Mouse (Mus musculus) cortical plate, adult 2 months (tissue): ENCODE data around the gene Sufu. TPM values are rescaled to one million over a fixed set of nuclear protein-coding genes. Genes with fewer than 3 reads are reported as not detected.
A peak's percentile ranks its signal among the peaks of the same experiment; 100 is the strongest.

Experiments used
- H3K27ac ChIP-seq: fragments of 200-500 bp; 2 replicates; pipeline ENCODE4 v1.5.1; 2012; ENCODE audit warnings: low read length, control low read depth, inconsistent platforms; ENCODE audit not compliant: insufficient read depth
- H3K4me1 ChIP-seq: fragments of 200-500 bp; 2 replicates; pipeline ENCODE4 v1.6.1; 2011; ENCODE audit warnings: low read length; ENCODE audit not compliant: control insufficient read depth, insufficient read depth
- H3K4me3 ChIP-seq: fragments of 200-500 bp; 2 replicates; pipeline ENCODE4 v1.5.1; 2011; ENCODE audit warnings: mild to moderate bottlenecking, low read length, control low read depth; ENCODE audit not compliant: insufficient read depth
- CTCF ChIP-seq: fragments of 200-500 bp; IDR thresholded peaks from 2 replicates; pipeline ENCODE4 v1.5.1; 2011; ENCODE audit warnings: mild to moderate bottlenecking, control low read depth, low read length; ENCODE audit not compliant: insufficient read depth; ENCODE audit errors: extremely low read depth
- POLR2A ChIP-seq: fragments of 200-500 bp; IDR thresholded peaks from 2 replicates; pipeline ENCODE4 v1.6.1; 2011; ENCODE audit warnings: mild to moderate bottlenecking, low read length, control low read depth; ENCODE audit not compliant: insufficient read depth; ENCODE audit errors: extremely low read depth
- polyA plus RNA-seq: library from polyadenylated mRNA; depleted of rRNA; stranded (reverse); fragments of >200 nt; gene quantifications from 2 replicates; pipeline ENCODE4 v1.2.3, GENCODE M21; 2012

Sufu gene
- polyA plus RNA-seq, 1 experiment = 9.5 TPM

GRCm38 (mm10) chr19:46500581-46501341 is 104.1 kb downstream of the Sufu start:
- Histone ChIP-seq H3K4me1 (peaks cover 6% of the 10 kb centered on the region), H3K27ac (peak overlapping the region; percentile 99), H3K4me3 (peak overlapping the region; percentile 84)
- TF ChIP-seq CTCF = no peak
- no peak for TF ChIP-seq POLR2A

- peak; percentile 52; the same call in 1 of the 2 replicates for TF ChIP-seq POLR2A
- no peak for TF ChIP-seq CTCF
- Histone ChIP-seq H3K4me1 (peaks cover 11% of the 10 kb centered on the region), H3K27ac (peak within 1 kb of the TSS; percentile 100), H3K4me3 (peak within 1 kb of the TSS; percentile 84)
Observed at GRCm38 (mm10) chr19:46501401-46502068, 104.8 kb downstream of the Sufu start, which contains the start of gene Trim8. Gene Trim8, plus strand, starts transcription at chr19:46501702.

GRCm38 (mm10) chr19:46502069-46502455 is 105.4 kb downstream of the Sufu start:
- no peak for TF ChIP-seq CTCF
- TF ChIP-seq POLR2A = no peak
- Histone ChIP-seq H3K4me3 (peak overlapping the region; percentile 84), H3K4me1 (peaks cover 14% of the 10 kb centered on the region), H3K27ac (peak overlapping the region; percentile 100)

GRCm38 (mm10) chr19:46502471-46503166 is 105.9 kb downstream of the Sufu start:
- TF ChIP-seq CTCF (no peak), POLR2A (peak; percentile 39; the same call in 1 of the 2 replicates)
- H3K4me1 ChIP-seq = peaks cover 14% of the 10 kb centered on the region
- peak overlapping the region; percentile 84 for H3K4me3 ChIP-seq

GRCm38 (mm10) chr19:46503351-46504084 is 106.8 kb downstream of the Sufu start:
- TF ChIP-seq POLR2A (0 out of 2 replicates have a peak, but pooled peaks have one; percentile 15), CTCF (no peak)
- Histone ChIP-seq H3K27ac (peak overlapping the region; percentile 100), H3K4me3 (peak overlapping the region; percentile 84), H3K4me1 (peaks cover 17% of the 10 kb centered on the region)

More at GRCm38 (mm10) chr19:46502471-46503166, 105.9 kb downstream of the Sufu start:
- H3K27ac ChIP-seq = peak overlapping the region; percentile 100

GRCm38 (mm10) chr19:46504085-46504552 is 107.4 kb downstream of the Sufu start:
- H3K4me3 ChIP-seq = peak overlapping the region; percentile 84
- H3K4me1 ChIP-seq = peaks cover 21% of the 10 kb centered on the region
- TF ChIP-seq POLR2A (no peak), CTCF (0 out of 2 replicates have a peak, but pooled peaks have one; percentile 1)
- peak overlapping the region; percentile 100 for H3K27ac ChIP-seq

- no peak for TF ChIP-seq POLR2A
- no peak for TF ChIP-seq CTCF
- Histone ChIP-seq H3K27ac (no peak overlapping the region), H3K4me1 (peaks cover 21% of the 10 kb centered on the region), H3K4me3 (peak overlapping the region; percentile 84)
Observed at GRCm38 (mm10) chr19:46504822-46505417, 108.2 kb downstream of the Sufu start.

GRCm38 (mm10) chr19:46505646-46506371 is 109.1 kb downstream of the Sufu start:
- Histone ChIP-seq H3K27ac (no peak overlapping the region), H3K4me1 (peaks cover 21% of the 10 kb centered on the region), H3K4me3 (peak overlapping the region; percentile 84; the same call in 1 of the 2 replicates)
- no peak for TF ChIP-seq POLR2A
